Mouse (Mus musculus): ENCODE results near the gene Zbp1. TPM values are rescaled to one million over a fixed set of nuclear protein-coding genes. Genes with fewer than 3 reads are reported as not detected.

The Zbp1 gene
- polyA plus RNA-seq, 1 experiment from 2014 or later = 14.0 TPM

GRCm38 (mm10) chr2:173232065-173232765 lies 13.5 kb upstream of the Zbp1 start:
- no peaks in the 10 kb centered on the region for H3K4me1 ChIP-seq (replicated peaks; ENCODE audit: control insufficient read depth, insufficient read depth, low read length)
- WGBS = 62% methylated on average over 22 of the region's 22 CpGs
- H3K36me3 ChIP-seq (ENCODE audit: control insufficient read depth, insufficient read depth) = peaks cover 35% of the 10 kb centered on the region; the same call in 1 of the 2 replicates

GRCm38 (mm10) chr2:173229578-173230224 lies 11.0 kb upstream of the Zbp1 start:
- peaks cover 47% of the 10 kb centered on the region; the same call in 1 of the 2 replicates for H3K36me3 ChIP-seq (ENCODE audit: control insufficient read depth, insufficient read depth)
- no peak overlapping the region for H3K27ac ChIP-seq (ENCODE audit: low read depth, low read length)
- no peak overlapping the region for H3K4me3 ChIP-seq (ENCODE audit: low read depth, low read length)
- WGBS = 8% methylated on average over 10 of the region's 10 CpGs
- peak; percentile 48 for ATAC-seq
- no peaks in the 10 kb centered on the region for H3K9me3 ChIP-seq (ENCODE audit: control insufficient read depth)
- no peak overlapping the region for H3K9ac ChIP-seq (ENCODE audit: low read depth, low read length)
- peak overlapping the region; percentile 49 for H3K4me2 ChIP-seq (replicated peaks; ENCODE audit: low read depth)
- TF ChIP-seq CTCF (IDR thresholded peaks at IDR 0.05; ENCODE audit: low read depth) = peak; percentile 94
- H3K4me1 ChIP-seq (replicated peaks; ENCODE audit: control insufficient read depth, insufficient read depth, low read length) = no peaks in the 10 kb centered on the region
- no peaks in the 10 kb centered on the region for H3K27me3 ChIP-seq (replicated peaks; ENCODE audit: control insufficient read depth, insufficient read depth, low read length)

More at GRCm38 (mm10) chr2:173232065-173232765, 13.5 kb upstream of the Zbp1 start:
- Histone ChIP-seq H3K4me2 (replicated peaks; ENCODE audit: low read depth) (no peak overlapping the region), H3K27ac (ENCODE audit: low read depth, low read length) (no peak overlapping the region; the same call in 1 of the 2 replicates), H3K9ac (ENCODE audit: low read depth, low read length) (no peak overlapping the region), H3K27me3 (replicated peaks; ENCODE audit: control insufficient read depth, insufficient read depth, low read length) (no peaks in the 10 kb centered on the region), H3K4me3 (ENCODE audit: low read depth, low read length) (no peak overlapping the region), H3K9me3 (ENCODE audit: control insufficient read depth) (no peaks in the 10 kb centered on the region)
- peak; percentile 69 for ATAC-seq
- TF ChIP-seq CTCF (IDR thresholded peaks at IDR 0.05; ENCODE audit: low read depth) = no peak

GRCm38 (mm10) chr2:173228567-173228966 lies 9.8 kb upstream of the Zbp1 start:
- TF ChIP-seq CTCF (IDR thresholded peaks at IDR 0.05; ENCODE audit: low read depth) = no peak
- Histone ChIP-seq H3K27me3 (replicated peaks; ENCODE audit: control insufficient read depth, insufficient read depth, low read length) (no peaks in the 10 kb centered on the region), H3K36me3 (ENCODE audit: control insufficient read depth, insufficient read depth) (peaks cover 43% of the 10 kb centered on the region; the same call in 1 of the 2 replicates), H3K4me1 (replicated peaks; ENCODE audit: control insufficient read depth, insufficient read depth, low read length) (no peaks in the 10 kb centered on the region), H3K4me2 (replicated peaks; ENCODE audit: low read depth) (no peak overlapping the region), H3K4me3 (ENCODE audit: low read depth, low read length) (no peak overlapping the region), H3K9me3 (ENCODE audit: control insufficient read depth) (no peaks in the 10 kb centered on the region), H3K9ac (ENCODE audit: low read depth, low read length) (no peak overlapping the region), H3K27ac (ENCODE audit: low read depth, low read length) (no peak overlapping the region)
- WGBS = 91% methylated on average over 8 of the region's 8 CpGs
- ATAC-seq = no peak

- WGBS = 91% methylated on average over 8 of the region's 8 CpGs
- TF ChIP-seq CTCF (IDR thresholded peaks at IDR 0.05; ENCODE audit: low read depth) = no peak
- Histone ChIP-seq H3K9ac (ENCODE audit: low read depth, low read length) (no peak overlapping the region), H3K4me2 (replicated peaks; ENCODE audit: low read depth) (no peak overlapping the region), H3K27me3 (replicated peaks; ENCODE audit: control insufficient read depth, insufficient read depth, low read length) (no peaks in the 10 kb centered on the region), H3K4me3 (ENCODE audit: low read depth, low read length) (no peak overlapping the region), H3K9me3 (ENCODE audit: control insufficient read depth) (no peaks in the 10 kb centered on the region), H3K4me1 (replicated peaks; ENCODE audit: control insufficient read depth, insufficient read depth, low read length) (no peaks in the 10 kb centered on the region), H3K36me3 (ENCODE audit: control insufficient read depth, insufficient read depth) (peaks cover 38% of the 10 kb centered on the region; the same call in 1 of the 2 replicates), H3K27ac (ENCODE audit: low read depth, low read length) (no peak overlapping the region)
- ATAC-seq = no peak
Observed at GRCm38 (mm10) chr2:173226792-173227191, 8.1 kb upstream of the Zbp1 start.

GRCm38 (mm10) chr2:173225906-173226305 lies 7.2 kb upstream of the Zbp1 start:
- Histone ChIP-seq H3K9me3 (ENCODE audit: control insufficient read depth) (no peaks in the 10 kb centered on the region), H3K27ac (ENCODE audit: low read depth, low read length) (no peak overlapping the region), H3K27me3 (replicated peaks; ENCODE audit: control insufficient read depth, insufficient read depth, low read length) (no peaks in the 10 kb centered on the region), H3K4me1 (replicated peaks; ENCODE audit: control insufficient read depth, insufficient read depth, low read length) (no peaks in the 10 kb centered on the region), H3K36me3 (ENCODE audit: control insufficient read depth, insufficient read depth) (peaks cover 32% of the 10 kb centered on the region; the same call in 1 of the 2 replicates), H3K4me2 (replicated peaks; ENCODE audit: low read depth) (no peak overlapping the region), H3K4me3 (ENCODE audit: low read depth, low read length) (no peak overlapping the region), H3K9ac (ENCODE audit: low read depth, low read length) (no peak overlapping the region)
- no peak for ATAC-seq
- 85% methylated on average over 7 of the region's 7 CpGs for WGBS
- no peak for TF ChIP-seq CTCF (IDR thresholded peaks at IDR 0.05; ENCODE audit: low read depth)

GRCm38 (mm10) chr2:173224832-173225231 lies 6.1 kb upstream of the Zbp1 start:
- Histone ChIP-seq H3K4me1 (replicated peaks; ENCODE audit: control insufficient read depth, insufficient read depth, low read length) (no peaks in the 10 kb centered on the region), H3K4me2 (replicated peaks; ENCODE audit: low read depth) (no peak overlapping the region), H3K9ac (ENCODE audit: low read depth, low read length) (no peak overlapping the region), H3K27me3 (replicated peaks; ENCODE audit: control insufficient read depth, insufficient read depth, low read length) (no peaks in the 10 kb centered on the region), H3K36me3 (ENCODE audit: control insufficient read depth, insufficient read depth) (peaks cover 29% of the 10 kb centered on the region; the same call in 1 of the 2 replicates), H3K9me3 (ENCODE audit: control insufficient read depth) (no peaks in the 10 kb centered on the region), H3K27ac (ENCODE audit: low read depth, low read length) (no peak overlapping the region), H3K4me3 (ENCODE audit: low read depth, low read length) (no peak overlapping the region)
- TF ChIP-seq CTCF (IDR thresholded peaks at IDR 0.05; ENCODE audit: low read depth) = no peak
- no peak for ATAC-seq
- WGBS = 66% methylated on average over 7 of the region's 7 CpGs

Measured in intestine, postnatal 0 days (tissue).